Mouse (Mus musculus) G1E (cell line): ENCODE measurements around the gene Ick.

Source experiments
- CTCF ChIP-seq: IDR thresholded peaks from 2 replicates; pipeline ENCODE4 v1.5.1; 2012; ENCODE audit warnings: low read depth, low read length, inconsistent platforms, mixed read lengths
- POLR2AphosphoS5 ChIP-seq: IDR thresholded peaks from 2 replicates; pipeline ENCODE4 v1.6.1; 2012; ENCODE audit warnings: low read depth, low read length, inconsistent platforms; ENCODE audit not compliant: insufficient replicate concordance

- no peak for TF ChIP-seq CTCF
- no peak for TF ChIP-seq POLR2AphosphoS5
Observed at GRCm38 (mm10) chr9:78107582-78107911, 1.4 kb upstream of the Ick start.
